Mouse (Mus musculus) layer of hippocampus, adult 11-12 months (tissue): ENCODE results near the gene Hist1h2bp.
"Not testable (repeated sequence)": the region's sequence is repeated elsewhere in the genome, so short reads cannot be mapped to it uniquely, and the experiment has no call there.

Source experiments
- DNase-seq: peaks from one replicate; pipeline ENCODE4 v3.0.0; 2022; ENCODE audit warnings: low spot score

Hist1h2bp gene

DNA sequence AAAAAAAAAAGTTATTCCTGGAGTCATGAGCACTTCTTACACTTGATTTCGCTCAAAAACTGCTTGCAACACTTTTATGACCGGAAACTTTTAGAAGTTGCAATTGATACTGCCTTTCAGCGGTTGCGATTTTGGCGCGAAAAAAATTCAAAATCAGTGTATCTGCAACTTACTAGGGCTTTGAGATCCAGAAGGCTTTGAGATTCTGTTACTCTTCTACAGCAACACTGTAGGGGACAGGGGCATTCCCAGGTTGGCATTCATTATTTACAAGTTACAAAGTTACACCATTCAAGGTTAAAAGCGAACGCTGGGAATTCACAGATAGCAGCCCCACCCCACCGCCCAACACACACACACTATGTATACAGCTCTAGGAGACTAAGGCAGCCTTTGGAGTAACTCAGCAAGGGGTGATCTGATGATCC is 3.5 kb upstream of the Hist1h2bp start:
- DNase-seq = peak; percentile 23

DNA sequence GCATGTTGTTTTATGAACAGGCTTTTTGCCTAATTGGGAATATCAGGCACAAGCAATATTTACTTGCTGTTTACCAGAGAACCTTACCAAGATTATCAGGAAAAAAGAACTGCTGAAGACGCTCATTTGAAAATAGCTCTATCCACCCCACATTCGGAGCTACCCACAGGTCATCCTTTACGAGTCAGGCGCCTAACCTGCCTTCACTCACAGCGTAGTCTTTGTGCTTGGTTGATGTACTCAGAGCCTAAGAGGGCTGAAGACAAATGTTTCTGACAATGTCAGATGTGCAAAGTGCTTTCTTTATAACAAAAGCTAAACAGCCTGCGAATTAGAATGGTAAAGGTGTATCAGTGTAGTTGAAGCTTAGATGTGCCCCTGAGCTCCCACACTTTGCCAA is 3.0 kb upstream of the Hist1h2bp start:
- DNase-seq = no peak

DNA sequence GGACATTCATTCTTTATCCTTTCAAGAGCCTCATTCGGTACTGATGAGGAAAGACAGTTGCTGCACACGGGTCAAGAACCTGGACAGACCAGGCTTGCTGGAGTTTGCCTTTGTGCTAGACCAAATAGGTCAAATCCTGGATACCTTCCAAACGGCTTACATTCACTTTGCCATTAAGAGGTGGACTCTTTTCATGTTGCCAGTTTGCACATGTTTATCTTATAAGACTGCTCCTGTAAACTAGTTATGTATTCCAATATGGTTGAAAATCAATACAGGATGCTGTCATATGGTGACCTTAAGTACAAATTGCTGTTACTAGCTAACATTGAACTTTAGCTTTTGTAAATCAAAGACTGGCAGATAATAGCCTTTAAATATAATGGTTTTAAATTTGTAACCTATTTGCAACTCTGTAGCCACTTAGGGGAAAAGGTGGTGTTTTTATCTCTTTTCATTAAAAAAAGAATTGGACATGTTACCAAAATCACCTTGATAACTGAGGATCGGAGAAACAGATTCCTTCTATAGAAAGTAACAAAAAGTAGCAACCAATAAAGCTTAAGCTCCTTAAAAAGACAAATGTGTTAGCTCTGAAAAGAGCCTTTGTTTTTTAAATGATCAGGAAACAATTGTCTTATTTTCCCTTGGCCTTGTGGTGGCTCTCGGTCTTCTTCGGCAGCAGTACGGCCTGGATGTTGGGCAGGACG is 917 bp upstream of the Hist1h2bp start:
- DNase-seq = no peak

DNA sequence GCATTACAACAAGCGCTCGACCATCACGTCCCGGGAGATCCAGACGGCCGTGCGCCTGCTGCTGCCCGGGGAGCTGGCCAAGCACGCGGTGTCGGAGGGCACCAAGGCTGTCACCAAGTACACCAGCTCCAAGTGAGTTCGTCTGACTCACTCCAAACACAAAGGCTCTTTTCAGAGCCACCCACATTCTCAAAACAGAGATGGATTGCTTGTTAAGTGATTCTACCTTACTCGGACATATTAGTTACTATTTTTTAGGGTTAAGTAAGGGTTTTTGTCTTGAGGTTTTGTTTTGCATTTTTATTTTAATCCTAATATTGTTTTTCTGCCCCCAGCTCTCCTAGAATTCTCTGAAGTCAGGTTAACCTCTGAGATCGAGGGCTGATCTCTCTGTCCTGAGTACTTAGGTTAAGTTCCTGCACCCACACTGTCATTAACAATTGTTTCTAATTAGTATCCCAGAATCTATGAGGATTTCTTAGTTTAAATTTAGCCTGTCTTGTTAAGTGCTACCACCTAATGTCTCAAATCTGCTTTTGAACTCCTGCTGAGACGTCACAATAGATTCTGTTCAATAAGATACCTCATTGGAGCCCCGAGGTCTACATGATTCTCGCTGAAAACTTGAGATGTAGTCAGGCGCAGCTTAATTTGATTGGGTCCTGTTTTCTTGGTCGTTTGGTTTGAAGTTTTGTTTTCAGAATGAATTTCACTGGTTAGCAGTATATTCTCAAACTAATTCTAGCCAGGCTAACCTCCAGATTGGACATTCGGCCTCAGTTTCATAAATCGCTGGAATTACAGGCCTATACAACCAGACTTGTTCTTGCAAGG is 716 bp downstream of the Hist1h2bp start:
- no peak for DNase-seq

DNA sequence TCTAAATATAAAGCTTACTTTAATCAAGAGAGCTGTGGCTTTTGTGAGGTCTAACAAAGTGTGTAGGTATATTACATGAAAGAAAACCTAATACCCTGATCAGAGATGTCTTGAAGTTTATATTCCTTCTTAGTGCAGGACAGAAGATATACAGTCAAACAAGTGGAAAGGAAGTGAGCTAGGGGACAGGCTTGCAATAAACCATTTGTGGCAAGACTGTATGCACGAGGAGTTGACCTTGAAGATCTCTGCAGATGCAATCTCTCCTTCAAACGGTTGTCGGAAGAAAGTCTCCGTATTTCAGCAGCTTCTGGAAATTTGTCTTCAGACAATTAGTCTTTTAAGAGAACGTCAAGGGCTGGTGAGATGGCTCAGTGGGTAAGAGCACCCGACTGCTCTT is 2.7 kb downstream of the Hist1h2bp start:
- no peak for DNase-seq

DNA sequence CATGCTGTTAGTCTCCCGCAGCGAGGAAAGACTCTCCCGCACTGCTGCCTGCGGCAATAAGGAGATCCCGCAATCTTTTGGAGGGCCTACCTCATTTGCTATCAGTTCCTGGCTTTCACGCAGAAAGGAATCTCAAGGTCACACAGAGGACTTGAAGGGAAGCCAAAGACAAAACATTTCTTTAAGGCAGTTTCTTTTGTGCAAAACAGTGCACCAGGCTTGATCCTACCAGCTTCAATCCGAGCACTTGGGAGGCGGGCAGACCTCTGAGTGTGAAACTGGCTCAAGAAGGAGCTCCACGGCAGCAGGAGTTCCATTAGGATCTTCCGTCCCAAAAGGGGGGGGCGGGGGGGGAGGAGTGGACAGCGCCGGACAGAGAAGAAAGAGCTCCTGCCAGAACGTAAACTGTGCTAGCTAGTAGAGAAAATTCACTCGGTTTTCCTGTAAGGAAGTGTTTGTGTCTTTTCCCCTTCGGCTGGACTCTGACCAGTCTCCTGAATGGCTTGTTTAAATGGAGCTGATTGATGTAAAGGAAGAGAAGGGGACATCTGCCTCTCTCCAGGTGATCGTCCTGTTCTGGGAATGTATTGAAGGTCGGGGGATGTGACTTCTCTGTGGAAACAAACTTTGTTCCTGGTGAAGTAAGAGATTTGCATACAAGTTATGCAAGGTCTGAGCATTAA is 3.5 kb downstream of the Hist1h2bp start:
- no peak for DNase-seq

DNA sequence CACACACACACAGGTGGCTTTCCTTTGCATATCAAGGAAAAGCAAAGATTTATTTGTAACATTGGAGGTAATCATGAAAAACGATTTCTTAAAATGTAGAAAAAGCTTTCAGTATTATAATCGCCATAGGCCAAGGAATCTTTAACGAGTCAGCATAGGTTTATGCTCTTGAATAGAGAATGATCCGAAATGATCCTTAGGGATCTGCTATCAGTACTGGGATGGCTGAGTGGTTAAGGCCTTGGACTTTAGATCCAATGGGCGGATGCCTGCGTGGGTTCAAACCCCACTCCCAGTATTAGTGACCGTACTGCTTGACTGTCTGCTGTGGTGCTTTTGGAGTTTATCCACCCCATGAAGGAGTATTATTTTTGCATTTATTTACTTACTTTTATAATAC is 8.3 kb downstream of the Hist1h2bp start:
- DNase-seq = no peak

DNA sequence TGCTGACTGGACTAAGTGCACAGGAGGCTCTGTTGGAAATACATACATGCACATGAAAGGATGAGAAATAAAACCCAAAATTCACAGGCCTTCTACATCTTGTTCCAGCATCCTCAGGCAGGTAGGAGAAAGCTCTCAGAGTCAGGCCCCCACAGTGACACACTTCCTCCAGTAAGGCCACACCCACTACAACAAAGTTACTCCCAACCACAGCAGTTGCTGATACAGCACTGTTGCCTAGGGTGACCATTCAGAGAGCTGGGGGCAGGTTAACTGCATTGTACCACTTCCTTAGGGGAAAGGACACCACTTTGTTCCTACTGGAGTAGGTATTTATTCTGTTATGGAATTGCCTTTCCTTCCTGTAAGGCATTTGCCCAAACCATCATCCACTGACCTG is 9.9 kb downstream of the Hist1h2bp start:
- DNase-seq = not testable (repeated sequence)

DNA sequence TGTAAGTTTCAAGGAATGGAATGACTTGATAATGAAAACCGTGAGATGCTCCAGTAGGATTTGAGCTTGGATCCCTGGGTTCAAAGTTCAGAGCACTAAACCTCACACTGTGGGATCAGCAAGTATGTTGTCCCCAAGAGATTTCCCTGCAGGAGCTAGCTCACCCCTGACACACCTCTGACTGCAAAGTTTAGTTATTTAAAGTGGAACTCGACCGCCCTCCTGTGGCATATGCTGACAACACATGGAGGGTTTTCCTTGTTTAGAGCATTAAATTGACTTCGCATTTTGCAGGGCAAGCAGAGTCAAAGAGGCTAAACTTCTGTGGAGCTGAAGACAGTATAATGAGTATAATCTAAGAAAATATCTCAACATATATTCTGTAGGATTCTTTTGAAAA is 15.8 kb downstream of the Hist1h2bp start:
- DNase-seq = not testable (repeated sequence)

DNA sequence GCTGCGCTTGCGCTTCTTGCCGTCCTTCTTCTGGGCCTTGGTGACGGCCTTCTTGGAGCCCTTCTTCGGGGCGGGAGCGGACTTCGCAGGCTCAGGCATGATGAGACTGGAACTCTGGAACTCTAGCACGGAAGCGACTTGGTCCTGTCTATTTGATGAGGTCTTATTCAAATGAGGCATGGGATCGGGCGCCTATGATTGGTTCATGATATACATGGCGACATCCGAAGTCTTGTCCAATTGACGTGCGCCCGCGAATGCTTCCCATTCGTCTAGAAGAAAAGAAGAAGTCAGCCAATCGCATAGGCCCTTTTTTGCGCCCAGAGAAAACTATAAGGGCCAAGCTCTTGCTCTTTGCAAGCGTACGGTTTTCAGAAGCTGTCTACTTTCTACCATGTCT is 22.8 kb downstream of the Hist1h2bp start, which contains the start of the genes Hist1h2bq and Hist1h2ao:
Gene Hist1h2bq (minus strand): TSS at position 125 of the 400 bp plus-strand sequence.
Gene Hist1h2ao (plus strand): TSS at position 393 of the 400 bp plus-strand sequence.
- DNase-seq = not testable (repeated sequence)

DNA sequence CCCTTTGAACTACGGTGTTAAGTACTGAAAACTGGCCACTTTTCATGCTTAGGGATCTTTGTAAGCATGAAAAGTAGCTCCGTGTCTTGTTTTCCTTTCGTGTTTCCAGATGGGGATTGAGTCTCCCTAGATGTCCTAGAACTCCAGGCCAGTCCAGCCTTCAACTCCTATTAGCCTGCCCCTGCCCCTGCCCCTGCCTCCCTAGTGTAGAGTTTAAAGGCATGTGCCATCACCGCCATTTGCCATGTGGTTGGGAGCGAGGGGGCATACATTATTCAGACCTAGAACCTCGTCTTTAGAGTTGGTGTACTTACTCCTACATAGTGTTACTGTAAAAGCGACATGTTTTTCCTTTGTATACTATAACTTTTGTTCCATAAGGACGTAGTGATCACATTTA is 23.8 kb downstream of the Hist1h2bp start:
- not testable (repeated sequence) for DNase-seq

DNA sequence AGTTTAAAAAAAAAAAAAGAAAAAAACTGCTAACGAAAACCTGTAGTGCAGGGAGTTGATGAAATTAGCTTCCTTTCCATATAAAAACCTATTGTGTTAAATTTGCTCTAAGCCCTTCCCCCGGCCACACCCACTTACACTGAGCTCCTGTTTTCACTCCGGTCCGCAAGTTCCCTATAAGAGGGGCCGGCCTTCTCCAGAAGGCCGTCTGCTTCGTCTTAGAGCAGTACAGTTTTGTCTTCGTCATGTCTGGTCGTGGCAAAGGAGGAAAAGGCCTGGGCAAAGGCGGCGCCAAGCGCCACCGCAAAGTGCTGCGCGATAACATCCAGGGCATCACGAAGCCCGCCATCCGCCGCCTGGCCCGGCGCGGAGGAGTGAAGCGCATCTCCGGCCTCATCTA is 24.3 kb downstream of the Hist1h2bp start, which contains the start of gene Hist1h4m:
Gene Hist1h4m (plus strand): TSS at position 208 of the 400 bp plus-strand sequence.
- DNase-seq = peak; percentile 48

DNA sequence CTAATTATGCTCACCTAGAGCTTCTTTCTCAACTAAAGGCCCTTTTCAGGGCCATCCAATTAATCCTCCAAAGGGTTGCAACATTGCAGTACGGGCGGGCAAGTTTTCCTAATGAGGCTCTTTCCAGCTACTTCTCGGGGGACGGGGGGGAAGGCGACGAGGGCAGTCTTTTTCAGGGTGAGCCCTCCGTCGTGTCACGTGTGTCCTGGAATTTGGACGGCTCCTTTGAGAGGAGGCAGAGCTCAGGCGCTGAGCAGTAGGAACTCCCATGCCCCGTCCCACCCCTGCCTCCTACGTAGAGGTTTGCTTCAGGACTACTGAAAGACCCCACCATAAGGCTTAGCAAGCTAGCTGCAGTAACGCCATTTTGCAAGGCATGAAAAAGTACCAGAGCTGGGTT is 24.8 kb downstream of the Hist1h2bp start:
- DNase-seq = not testable (repeated sequence)

DNA sequence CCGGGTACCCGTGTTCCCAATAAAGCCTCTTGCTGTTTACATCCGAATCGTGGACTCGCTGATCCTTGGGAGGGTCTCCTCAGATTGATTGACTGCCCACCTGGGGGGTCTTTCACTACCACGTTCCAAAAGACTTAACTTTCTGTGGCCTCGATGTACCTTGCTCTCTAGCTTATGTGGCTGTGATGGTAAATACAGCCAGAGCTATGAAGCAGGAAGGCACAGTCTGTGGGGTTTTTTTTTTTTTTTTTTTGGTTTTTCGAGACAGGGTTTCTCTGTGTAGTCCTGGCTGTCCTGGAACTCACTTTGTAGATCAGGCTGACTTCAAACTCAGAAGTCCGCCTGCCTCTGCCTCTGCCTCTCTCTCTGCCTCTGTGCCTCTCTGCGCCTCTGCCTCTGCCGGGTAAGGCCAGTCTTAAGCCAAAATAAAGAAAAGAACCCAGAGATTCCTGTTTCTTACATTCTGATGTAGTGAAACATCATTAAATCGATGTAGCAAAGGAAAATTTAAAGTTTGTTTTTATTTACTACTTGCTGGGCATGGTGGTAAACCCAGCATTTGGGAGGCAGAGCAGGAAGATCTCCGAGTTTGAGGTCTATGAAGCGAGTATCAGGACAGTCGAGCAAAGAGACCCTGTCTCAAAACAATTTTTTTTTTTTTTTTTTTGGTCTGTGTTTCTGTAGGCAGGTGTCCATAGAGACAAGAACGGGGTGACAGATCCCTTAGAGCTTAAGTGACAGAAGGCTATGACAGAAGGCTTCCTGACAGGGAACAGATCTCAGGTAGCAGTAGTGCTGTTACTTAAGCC is 33.0 kb downstream of the Hist1h2bp start:
- DNase-seq = not testable (repeated sequence)

DNA sequence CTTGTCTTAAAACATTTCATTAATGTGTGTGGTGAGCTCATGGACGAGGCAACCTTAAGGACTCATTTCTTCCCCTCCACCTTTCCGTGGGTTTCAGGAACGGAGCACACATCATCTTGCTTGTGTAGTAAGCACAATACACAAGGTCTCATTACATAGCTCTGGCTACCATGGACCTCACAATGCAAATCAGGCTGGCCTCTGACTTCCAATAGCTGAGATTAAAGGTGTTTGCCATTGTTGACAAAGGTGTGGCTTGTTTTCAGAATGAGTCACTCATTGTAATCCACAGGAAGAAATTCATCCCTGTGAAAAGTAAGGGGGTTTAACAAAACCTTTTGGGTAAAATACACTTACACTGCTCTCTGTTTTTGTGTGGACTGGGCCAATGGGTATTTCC is 41.2 kb downstream of the Hist1h2bp start:
- DNase-seq = no peak

DNA sequence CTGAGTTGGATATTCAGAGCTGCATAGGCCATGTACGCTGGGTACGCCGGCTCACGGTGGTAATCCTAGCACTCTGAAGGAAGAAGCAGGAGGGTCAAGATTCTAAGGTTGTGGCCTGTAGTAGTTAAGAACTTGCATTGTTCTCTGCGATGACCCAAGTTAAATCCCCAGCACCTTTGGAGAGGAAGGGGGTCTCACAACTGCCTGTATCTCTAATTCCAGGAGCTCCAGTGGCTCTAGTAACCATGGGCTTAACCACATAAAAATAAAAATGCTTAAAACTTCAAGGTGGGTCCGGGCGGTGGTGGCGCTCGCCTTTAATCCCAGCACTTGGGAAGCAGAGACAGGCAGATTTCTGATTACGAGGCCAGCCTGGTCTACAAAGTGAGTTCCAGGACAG is 43.1 kb downstream of the Hist1h2bp start:
- DNase-seq = no peak

DNA sequence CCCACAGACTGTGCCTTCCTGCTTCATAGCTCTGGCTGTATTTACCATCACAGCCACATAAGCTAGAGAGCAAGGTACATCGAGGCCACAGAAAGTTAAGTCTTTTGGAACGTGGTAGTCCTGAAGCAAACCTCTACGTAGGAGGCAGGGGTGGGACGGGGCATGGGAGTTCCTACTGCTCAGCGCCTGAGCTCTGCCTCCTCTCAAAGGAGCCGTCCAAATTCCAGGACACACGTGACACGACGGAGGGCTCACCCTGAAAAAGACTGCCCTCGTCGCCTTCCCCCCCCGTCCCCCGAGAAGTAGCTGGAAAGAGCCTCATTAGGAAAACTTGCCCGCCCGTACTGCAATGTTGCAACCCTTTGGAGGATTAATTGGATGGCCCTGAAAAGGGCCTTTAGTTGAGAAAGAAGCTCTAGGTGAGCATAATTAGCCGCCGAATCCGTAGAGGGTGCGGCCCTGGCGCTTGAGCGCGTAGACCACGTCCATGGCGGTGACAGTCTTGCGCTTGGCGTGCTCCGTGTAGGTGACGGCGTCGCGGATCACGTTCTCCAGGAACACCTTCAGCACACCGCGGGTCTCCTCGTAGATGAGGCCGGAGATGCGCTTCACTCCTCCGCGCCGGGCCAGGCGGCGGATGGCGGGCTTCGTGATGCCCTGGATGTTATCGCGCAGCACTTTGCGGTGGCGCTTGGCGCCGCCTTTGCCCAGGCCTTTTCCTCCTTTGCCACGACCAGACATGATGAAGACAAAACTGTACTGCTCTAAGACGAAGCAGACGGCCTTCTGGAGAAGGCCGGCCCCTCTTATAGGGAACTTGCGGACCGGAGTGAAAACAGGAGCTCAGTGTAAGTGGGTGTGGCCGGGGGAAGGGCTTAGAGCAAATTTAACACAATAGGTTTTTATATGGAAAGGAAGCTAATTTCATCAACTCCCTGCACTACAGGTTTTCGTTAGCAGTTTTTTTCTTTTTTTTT is 44.4 kb downstream of the Hist1h2bp start, which contains the start of gene Hist1h4n:
Gene Hist1h4n (minus strand): TSS at position 779 of the 977 bp plus-strand sequence.
- peak; percentile 46 for DNase-seq

DNA sequence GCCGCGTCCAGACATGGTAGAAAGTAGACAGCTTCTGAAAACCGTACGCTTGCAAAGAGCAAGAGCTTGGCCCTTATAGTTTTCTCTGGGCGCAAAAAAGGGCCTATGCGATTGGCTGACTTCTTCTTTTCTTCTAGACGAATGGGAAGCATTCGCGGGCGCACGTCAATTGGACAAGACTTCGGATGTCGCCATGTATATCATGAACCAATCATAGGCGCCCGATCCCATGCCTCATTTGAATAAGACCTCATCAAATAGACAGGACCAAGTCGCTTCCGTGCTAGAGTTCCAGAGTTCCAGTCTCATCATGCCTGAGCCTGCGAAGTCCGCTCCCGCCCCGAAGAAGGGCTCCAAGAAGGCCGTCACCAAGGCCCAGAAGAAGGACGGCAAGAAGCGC is 46.2 kb downstream of the Hist1h2bp start, which contains the start of the genes Hist1h2ap and Hist1h2br:
Gene Hist1h2ap (minus strand): TSS at position 47 of the 400 bp plus-strand sequence.
Gene Hist1h2br (plus strand): TSS at position 283 of the 400 bp plus-strand sequence.
- not testable (repeated sequence) for DNase-seq
